Mouse (Mus musculus) kidney, embryonic 16.5 days (tissue): ENCODE measurements around the gene Fam214b. TPM values are rescaled to one million over a fixed set of nuclear protein-coding genes. Genes with fewer than 3 reads are reported as not detected.
A peak's percentile ranks its signal among the peaks of the same experiment; 100 is the strongest.

ENCODE experiments used
- ATAC-seq: fragments of 200-750 bp; cut with Nextera tagmentation; 2 replicates; pipeline ENCODE4 v1.8.0; 2017; ENCODE audit warnings: moderate TSS enrichment; ENCODE audit not compliant: low FRiP score, low TSS enrichment
- H3K27ac ChIP-seq: fragments of 300-500 bp; sonication (generic); 2 replicates; pipeline ENCODE4 v1.5.1; 2014; ENCODE audit warnings: low read length
- H3K27me3 ChIP-seq: fragments of 300-500 bp; sonication (generic); 2 replicates; pipeline ENCODE4 v1.6.1; 2014; ENCODE audit warnings: low read length, control low read depth, mixed read lengths; ENCODE audit not compliant: insufficient read depth
- H3K36me3 ChIP-seq: fragments of 300-500 bp; sonication (generic); 2 replicates; pipeline ENCODE4 v1.6.1; 2014; ENCODE audit warnings: low read length, control low read depth, mixed read lengths; ENCODE audit not compliant: insufficient read depth
- H3K4me1 ChIP-seq: fragments of 300-500 bp; sonication (generic); 2 replicates; pipeline ENCODE4 v1.6.1; 2014; ENCODE audit warnings: low read length, control low read depth, mixed read lengths; ENCODE audit not compliant: insufficient read depth
- H3K4me2 ChIP-seq: fragments of 300-500 bp; sonication (generic); replicated peaks from 2 replicates; pipeline ENCODE4 v1.6.1; 2014; ENCODE audit warnings: low read depth, low read length
- H3K4me3 ChIP-seq: fragments of 300-500 bp; sonication (generic); 2 replicates; pipeline ENCODE4 v1.5.1; 2014; ENCODE audit warnings: mild to moderate bottlenecking, low read length
- H3K9ac ChIP-seq: fragments of 300-500 bp; sonication (generic); replicated peaks from 2 replicates; pipeline ENCODE4 v1.6.1; 2014; ENCODE audit warnings: low read length
- H3K9me3 ChIP-seq: fragments of 300-500 bp; sonication (generic); 2 replicates; pipeline ENCODE4 v1.6.1; 2016; ENCODE audit warnings: low read length, control low read depth
- WGBS: fragments of 180-500 bp; shearing (Covaris S2); extraction: QIAGEN DNeasy Blood & Tissue Kit; methylation state at CpG from one replicate; pipeline ENCODE4 v1.1.7; 2014; 5-methylcytosine and 5-hydroxymethylcytosine counted together
- polyA plus RNA-seq: library from polyadenylated mRNA; unstranded; fragments of >200 nt; fragmentation: Nextera tagmentation; extraction: Ambion mirVana; gene quantifications from 2 replicates; pipeline ENCODE4 v1.2.1, GENCODE M21; 2015

Gene Fam214b
- polyA plus RNA-seq, 1 experiment from 2014 or later, result 11.7 TPM

- Histone ChIP-seq H3K9ac (peak within 1 kb of the TSS; percentile 79), H3K27ac (peak within 1 kb of the TSS; percentile 68), H3K4me2 (peak within 1 kb of the TSS; percentile 90), H3K4me1 (peaks cover 16% of the 10 kb centered on the region; the same call in 1 of the 2 replicates), H3K4me3 (peak within 1 kb of the TSS; percentile 80), H3K9me3 (no peaks in the 10 kb centered on the region), H3K27me3 (no peaks in the 10 kb centered on the region), H3K36me3 (no peaks in the 10 kb centered on the region)
- peak; percentile 96 for ATAC-seq
- WGBS, result 1% methylated on average over 90 of the region's 90 CpGs
Observed at GRCm38 (mm10) chr4:43058753-43059654, 13.0 kb upstream of the Fam214b start, which contains the start of gene Unc13b. Gene Unc13b (plus strand): TSS chr4:43058953.

- peaks cover 16% of the 10 kb centered on the region; the same call in 1 of the 2 replicates for H3K4me1 ChIP-seq
- H3K4me3 ChIP-seq, result peak overlapping the region; percentile 80
- ATAC-seq, result peak; percentile 18
- no peaks in the 10 kb centered on the region for H3K36me3 ChIP-seq
- 15% methylated on average over 8 of the region's 8 CpGs for WGBS
- H3K9me3 ChIP-seq, result no peaks in the 10 kb centered on the region
- no peak overlapping the region for H3K27ac ChIP-seq
- H3K27me3 ChIP-seq, result no peaks in the 10 kb centered on the region
- no peak overlapping the region for H3K9ac ChIP-seq
- H3K4me2 ChIP-seq, result peak overlapping the region; percentile 90
Observed at GRCm38 (mm10) chr4:43058392-43058752, 12.4 kb upstream of the Fam214b start.

- Histone ChIP-seq H3K4me3 (no peak overlapping the region), H3K9ac (no peak overlapping the region), H3K4me1 (peaks cover 16% of the 10 kb centered on the region; the same call in 1 of the 2 replicates), H3K4me2 (no peak overlapping the region), H3K36me3 (no peaks in the 10 kb centered on the region), H3K9me3 (no peaks in the 10 kb centered on the region), H3K27ac (no peak overlapping the region), H3K27me3 (no peaks in the 10 kb centered on the region)
- no peak for ATAC-seq
- 92% methylated on average over 5 of the region's 5 CpGs for WGBS
Observed at GRCm38 (mm10) chr4:43057654-43058053, 11.6 kb upstream of the Fam214b start.

- Histone ChIP-seq H3K36me3 (no peaks in the 10 kb centered on the region), H3K4me2 (no peak overlapping the region), H3K27ac (no peak overlapping the region), H3K27me3 (no peaks in the 10 kb centered on the region), H3K9me3 (no peaks in the 10 kb centered on the region), H3K4me1 (no peaks in the 10 kb centered on the region), H3K9ac (no peak overlapping the region), H3K4me3 (no peak overlapping the region)
- WGBS, result 12% methylated on average over 4 of the region's 4 CpGs
- ATAC-seq, result no peak
Observed at GRCm38 (mm10) chr4:43052627-43053026, 6.6 kb upstream of the Fam214b start.

- Histone ChIP-seq H3K9ac (no peak overlapping the region), H3K27ac (no peak overlapping the region), H3K36me3 (no peaks in the 10 kb centered on the region), H3K4me1 (peaks cover 21% of the 10 kb centered on the region), H3K4me3 (no peak overlapping the region), H3K4me2 (peak overlapping the region; percentile 7; the same call in 1 of the 2 replicates), H3K9me3 (no peaks in the 10 kb centered on the region), H3K27me3 (no peaks in the 10 kb centered on the region)
- no peak for ATAC-seq
- 7% methylated on average over 5 of the region's 5 CpGs for WGBS
Observed at GRCm38 (mm10) chr4:43047231-43047630, 1.2 kb upstream of the Fam214b start.

GRCm38 (mm10) chr4:43046607-43047006 is 587 bp upstream of the Fam214b start:
- Histone ChIP-seq H3K27me3 (no peaks in the 10 kb centered on the region), H3K4me1 (peaks cover 21% of the 10 kb centered on the region), H3K4me2 (peak overlapping the region; percentile 87), H3K36me3 (no peaks in the 10 kb centered on the region), H3K9me3 (no peaks in the 10 kb centered on the region), H3K4me3 (no peak overlapping the region; the same call in 1 of the 2 replicates), H3K27ac (no peak overlapping the region), H3K9ac (no peak overlapping the region)
- 56% methylated on average over 5 of the region's 5 CpGs for WGBS
- no peak for ATAC-seq

GRCm38 (mm10) chr4:43045285-43045658 is 748 bp downstream of the Fam214b start:
- peak overlapping the region; percentile 59 for H3K27ac ChIP-seq
- no peaks in the 10 kb centered on the region for H3K36me3 ChIP-seq
- no peaks in the 10 kb centered on the region for H3K9me3 ChIP-seq
- H3K4me3 ChIP-seq, result peak overlapping the region; percentile 73
- H3K4me1 ChIP-seq, result peaks cover 27% of the 10 kb centered on the region
- 3% methylated on average over 13 of the region's 13 CpGs for WGBS
- H3K4me2 ChIP-seq, result peak overlapping the region; percentile 87
- peak; percentile 9 for ATAC-seq
- peak overlapping the region; percentile 69 for H3K9ac ChIP-seq
- no peaks in the 10 kb centered on the region for H3K27me3 ChIP-seq

- Histone ChIP-seq H3K27me3 (no peaks in the 10 kb centered on the region), H3K4me1 (peaks cover 27% of the 10 kb centered on the region), H3K4me3 (peak overlapping the region; percentile 73), H3K27ac (peak overlapping the region; percentile 59), H3K9me3 (no peaks in the 10 kb centered on the region), H3K36me3 (no peaks in the 10 kb centered on the region), H3K9ac (peak overlapping the region; percentile 69), H3K4me2 (peak overlapping the region; percentile 87)
- no peak for ATAC-seq
- WGBS, result 25% methylated on average over 4 of the region's 4 CpGs
Observed at GRCm38 (mm10) chr4:43044673-43045072, 1.3 kb downstream of the Fam214b start.

GRCm38 (mm10) chr4:43043644-43044357 is 2.2 kb downstream of the Fam214b start:
- 0 out of 2 replicates have a peak, but pooled peaks have one; percentile 7 for ATAC-seq
- Histone ChIP-seq H3K4me3 (no peak overlapping the region; the same call in 1 of the 2 replicates), H3K9ac (no peak overlapping the region; the same call in 1 of the 2 replicates), H3K27ac (peak overlapping the region; percentile 59), H3K4me2 (peak overlapping the region; percentile 87), H3K9me3 (no peaks in the 10 kb centered on the region), H3K4me1 (peaks cover 34% of the 10 kb centered on the region), H3K27me3 (no peaks in the 10 kb centered on the region), H3K36me3 (no peaks in the 10 kb centered on the region)
- 19% methylated on average over 7 of the region's 7 CpGs for WGBS
